Mouse (Mus musculus) left cerebral cortex, adult 6 months (tissue): ENCODE results near the gene Vmn2r106. TPM values are rescaled to one million over a fixed set of nuclear protein-coding genes. Genes with fewer than 3 reads are reported as not detected.

Source experiments
- long read RNA-seq, 2 experiments: library from polyadenylated mRNA; unstranded; transcript quantifications; one replicate each; pipeline ENCODE4 v2.0.0; 2019 to 2020
- polyA plus RNA-seq: library from polyadenylated mRNA; unstranded; fragments of <200 nt; fragmentation: Nextera tagmentation; gene quantifications from 2 replicates; pipeline ENCODE4 v1.2.3, GENCODE M21; 2021

Vmn2r106 gene
- not detected in 2 replicates for polyA plus RNA-seq
- long read RNA-seq, experiment 1, result 0 reads
- long read RNA-seq, experiment 2, result 0 reads

GRCm38 (mm10) chr17:20285453-20285852 is at the start of gene Vmn2r106:
Gene Vmn2r106, minus strand, starts transcription at chr17:20285553.

GRCm38 (mm10) chr17:20234952-20235351 is 50.4 kb downstream of the Vmn2r106 start, which contains the start of gene Vmn2r105:
Gene Vmn2r105, minus strand, starts transcription at chr17:20235052.

Other genes with a start within 250 kb of the Vmn2r106 start
- gene Vmn2r104, start 237.2 kb downstream of the Vmn2r106 start, polyA plus RNA-seq, result not detected in 2 replicates
- gene Fpr-rs7, start 171.3 kb downstream of the Vmn2r106 start, polyA plus RNA-seq, result not detected in 2 replicates
- not detected in 2 replicates for gene Fpr-rs6, start 102.5 kb downstream of the Vmn2r106 start, polyA plus RNA-seq
- gene Vmn2r105, start 50.5 kb downstream of the Vmn2r106 start, polyA plus RNA-seq, result not detected in 2 replicates
- gene Vmn2r107, start 59.7 kb upstream of the Vmn2r106 start, polyA plus RNA-seq, result not detected in 2 replicates
- gene Vmn1r224, start 128.6 kb upstream of the Vmn2r106 start, polyA plus RNA-seq, result not detected in 2 replicates
- 0.01 TPM in 1 of 2 replicates, not detected in the other for gene Vmn2r108, start 195.8 kb upstream of the Vmn2r106 start, polyA plus RNA-seq
- not detected in 2 replicates for gene Vmn1r225, start 212.6 kb upstream of the Vmn2r106 start, polyA plus RNA-seq